Mouse (Mus musculus): ENCODE data around the gene Pla2g5.
"Not testable (repeated sequence)": the region's sequence is repeated elsewhere in the genome, so short reads cannot be mapped to it uniquely, and the experiment has no call there.

Gene Pla2g5

DNA sequence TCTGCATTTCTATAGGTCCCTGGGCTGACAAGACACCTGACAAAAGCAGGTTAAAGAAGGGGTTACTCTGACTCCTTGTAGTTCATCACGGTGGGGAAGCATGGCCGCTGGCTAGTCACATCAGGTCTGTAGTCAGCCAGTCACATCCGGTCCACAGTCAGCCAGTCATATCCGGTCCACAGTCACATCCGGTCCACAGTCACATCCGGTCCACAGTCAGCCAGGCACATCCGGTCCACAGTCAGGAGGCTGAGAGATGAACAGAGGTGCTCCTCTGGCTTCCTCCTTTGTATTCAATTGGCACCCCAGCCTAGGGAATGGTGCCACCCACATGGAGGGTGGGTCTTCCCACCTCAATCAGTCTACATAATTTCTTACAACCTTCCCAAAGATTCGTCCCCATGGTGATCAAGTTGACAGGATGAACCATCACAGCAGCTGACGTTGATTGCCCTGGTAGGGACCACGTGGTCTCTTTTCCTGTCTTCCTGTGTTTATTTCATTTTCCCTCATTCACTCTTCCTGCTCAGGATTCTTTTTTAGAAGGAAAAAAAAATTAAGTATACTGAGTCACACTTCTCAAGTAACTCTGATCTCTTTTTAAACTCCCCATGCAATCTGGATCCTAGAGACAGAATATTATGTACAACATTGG is at the start of gene Pla2g5:
TSS of gene Pla2g5 (minus strand) at position 139 of the 655 bp plus-strand sequence.
- no peak for DNase-seq (ENCODE audit: low spot score in 2 of 2)

DNA sequence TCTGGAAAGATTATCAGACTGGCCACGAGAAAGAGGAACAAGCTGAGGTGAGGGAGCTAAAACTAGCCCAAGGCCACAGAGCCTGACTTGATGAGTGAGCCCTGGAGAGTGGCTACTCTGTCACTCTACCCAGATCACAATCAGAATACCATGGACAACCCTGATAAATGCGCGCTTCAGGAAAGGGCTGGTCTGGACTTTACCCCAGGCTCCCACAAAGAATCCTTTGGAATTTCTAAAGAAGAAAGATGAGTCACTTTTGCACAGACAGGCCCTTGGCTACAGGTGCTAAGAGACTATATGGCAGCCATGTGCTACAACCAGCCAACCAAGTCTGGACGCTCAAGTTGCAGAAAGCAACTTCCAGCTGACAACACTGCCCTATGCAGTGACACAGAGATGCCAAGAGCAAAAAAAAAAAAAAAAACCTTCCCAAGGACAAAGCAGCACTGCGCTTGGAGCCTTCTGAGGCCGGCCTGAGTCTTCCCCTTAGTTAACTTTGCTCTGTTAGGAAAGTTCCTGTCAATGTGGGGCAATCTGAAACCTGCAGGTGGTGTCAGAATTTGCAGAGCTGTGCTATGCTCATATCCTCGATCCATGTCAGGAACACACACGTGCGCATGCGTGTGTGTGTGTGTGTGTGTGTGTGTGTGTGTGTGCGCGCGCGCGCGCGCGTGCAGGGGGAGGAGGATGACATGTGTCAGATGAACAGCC is 42.5 kb upstream of the Pla2g5 start:
- DNase-seq (ENCODE audit: low spot score in 2 of 2): no peak

GRCm38 (mm10) chr4:138899361-138899760 is 36.1 kb upstream of the Pla2g5 start:
- no peak for DNase-seq (ENCODE audit: low spot score in 2 of 2)

DNA sequence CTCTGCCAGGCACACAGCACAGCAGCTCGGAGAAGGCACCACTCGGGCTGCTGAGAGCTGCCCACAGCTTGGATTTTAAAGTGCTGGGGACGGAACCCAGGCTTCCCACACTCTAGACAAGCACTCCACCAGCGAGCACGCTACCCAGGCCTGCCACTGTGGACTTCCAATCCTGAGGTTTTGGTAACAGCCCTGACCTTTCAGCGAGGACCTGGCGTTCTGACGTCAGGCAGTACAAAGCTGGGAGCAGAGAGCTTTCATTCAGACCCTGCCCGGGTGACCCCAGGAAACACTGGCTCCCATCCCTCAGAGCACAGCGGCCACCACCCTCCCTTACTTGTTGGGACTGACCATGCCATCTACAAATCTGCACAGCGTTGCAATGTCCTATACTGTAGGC is 30.5 kb upstream of the Pla2g5 start:
- DNase-seq (ENCODE audit: low spot score in 2 of 2): not testable (repeated sequence)

DNA sequence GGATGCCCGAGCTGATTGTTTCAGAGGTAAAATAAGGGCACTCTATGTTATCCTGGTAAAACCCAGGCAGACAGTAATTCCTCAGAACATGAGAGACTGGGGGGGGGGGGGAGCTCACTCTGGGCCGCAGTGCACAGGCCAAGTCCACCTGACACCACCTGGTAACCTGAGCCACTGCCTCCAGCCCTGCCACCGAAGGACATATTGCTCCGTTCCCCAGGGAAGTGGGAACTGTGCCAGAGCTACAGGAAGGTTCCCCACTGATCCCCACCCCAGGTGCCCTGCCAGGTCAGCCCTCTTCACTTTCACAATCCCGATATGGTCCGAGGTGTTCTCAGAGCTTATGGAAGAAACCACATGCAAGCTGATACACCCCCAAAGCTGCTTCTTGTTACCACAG is 29.4 kb upstream of the Pla2g5 start:
- DNase-seq (ENCODE audit: low spot score in 2 of 2): no peak

GRCm38 (mm10) chr4:138889635-138890034 is 26.4 kb upstream of the Pla2g5 start:
- DNase-seq (ENCODE audit: low spot score in 2 of 2): no peak

DNA sequence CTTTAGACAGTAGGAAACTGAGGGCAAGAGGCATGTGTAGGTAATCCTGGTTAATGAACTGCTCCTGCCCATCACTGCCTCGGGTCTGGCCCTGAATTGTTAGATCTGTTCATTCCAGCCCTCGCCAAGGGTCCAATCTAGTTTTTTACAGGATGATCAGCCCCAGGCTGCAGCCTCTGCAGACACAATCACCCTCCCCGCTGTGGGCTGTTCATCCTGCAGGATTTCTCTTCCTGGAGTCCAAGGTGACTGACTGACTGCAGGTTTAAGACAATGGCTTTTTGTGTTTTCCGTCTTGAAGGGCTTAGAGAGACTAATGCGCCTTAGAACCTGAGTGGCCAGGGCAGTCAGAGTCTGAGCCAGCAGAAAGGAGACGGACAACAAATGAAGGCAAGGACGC is 25.9 kb upstream of the Pla2g5 start:
- DNase-seq (ENCODE audit: low spot score in 2 of 2): no peak

DNA sequence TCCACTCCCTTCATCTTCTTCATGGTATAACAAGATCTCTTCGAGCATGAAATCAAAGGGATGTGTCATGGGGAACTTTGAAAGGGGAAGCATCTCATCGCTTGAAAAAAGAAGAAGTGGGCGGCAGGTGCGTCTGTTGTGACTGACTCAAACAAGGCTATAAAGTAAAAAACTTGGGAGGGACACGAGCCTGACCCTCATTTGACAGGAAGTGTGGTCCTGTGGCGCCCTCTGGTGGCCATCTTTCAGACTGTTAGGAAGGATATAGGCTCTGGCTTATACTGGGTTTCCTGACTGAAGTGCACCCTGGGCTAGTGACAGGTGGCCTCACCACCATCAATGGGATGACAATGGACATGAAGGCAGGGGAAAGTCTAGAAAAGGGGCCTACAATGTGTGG is 21.0 kb upstream of the Pla2g5 start:
- peak; percentile 90 to 94 for DNase-seq (ENCODE audit: low spot score in 2 of 2)

DNA sequence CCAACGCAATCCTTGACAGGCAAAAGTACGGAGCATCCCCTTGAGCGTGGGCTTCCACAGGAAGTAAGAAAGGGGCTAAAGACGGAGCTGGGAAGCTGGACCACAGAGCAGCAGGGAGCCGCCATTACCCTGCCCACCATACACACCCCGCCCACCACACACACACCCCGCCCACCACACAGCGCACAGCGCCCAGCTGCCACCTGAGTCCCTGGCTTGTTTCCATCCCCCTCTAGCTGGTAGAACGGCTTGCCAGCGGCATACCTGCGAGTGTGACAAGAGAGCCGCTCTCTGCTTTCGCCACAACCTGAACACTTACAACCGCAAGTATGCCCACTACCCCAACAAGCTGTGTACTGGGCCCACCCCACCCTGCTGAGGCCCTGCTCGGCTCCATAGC is 18.9 kb upstream of the Pla2g5 start:
- DNase-seq (ENCODE audit: low spot score in 2 of 2): no peak

- no peak for DNase-seq (ENCODE audit: low spot score in 2 of 2)
Observed at GRCm38 (mm10) chr4:138880811-138881584, 17.7 kb upstream of the Pla2g5 start.

DNA sequence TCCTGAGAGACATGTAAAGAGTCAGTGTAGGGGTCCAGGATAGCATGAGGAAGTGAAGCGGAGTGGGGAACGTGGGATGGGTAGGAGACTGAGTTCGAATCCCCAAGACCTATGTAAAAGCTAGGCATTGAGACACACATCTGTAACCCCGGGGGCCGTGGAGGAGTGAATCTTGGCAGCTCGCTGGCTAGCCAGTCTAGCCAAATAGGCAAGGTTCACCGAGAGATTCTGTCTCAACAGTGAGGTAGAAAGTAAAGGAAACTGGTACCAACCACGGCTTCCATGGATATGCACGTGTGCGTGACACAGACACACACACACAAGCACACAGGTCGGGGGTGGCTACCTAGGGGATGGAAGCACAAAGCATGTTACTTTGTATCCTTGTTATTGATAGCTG is 16.5 kb upstream of the Pla2g5 start:
- DNase-seq (ENCODE audit: low spot score in 2 of 2): no peak

DNA sequence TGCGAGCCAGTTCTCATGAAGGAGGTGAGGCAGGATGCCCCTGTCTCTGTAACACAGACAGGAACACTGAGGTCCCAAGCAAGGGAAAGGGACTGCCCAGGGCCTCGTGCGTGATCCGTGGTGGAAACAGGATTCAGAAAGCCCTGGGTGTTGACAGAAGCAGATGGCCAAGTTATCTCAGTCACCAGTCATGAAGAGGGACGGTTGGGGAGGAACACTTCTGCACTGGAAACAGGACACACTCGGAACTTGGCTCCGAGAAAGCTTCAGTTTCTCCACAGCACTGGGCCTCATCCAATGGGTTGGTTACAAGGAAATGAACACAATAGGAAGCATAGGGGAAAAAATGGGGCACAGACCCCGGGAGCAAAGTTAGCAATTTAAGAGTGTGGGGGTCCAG is 15.5 kb upstream of the Pla2g5 start:
- no peak for DNase-seq (ENCODE audit: low spot score in 2 of 2)

- DNase-seq (ENCODE audit: low spot score in 2 of 2): no peak
Observed at GRCm38 (mm10) chr4:138877731-138878130, 14.4 kb upstream of the Pla2g5 start, which contains the start of gene Pla2g2e. Gene Pla2g2e, plus strand, starts transcription at chr4:138877942.

DNA sequence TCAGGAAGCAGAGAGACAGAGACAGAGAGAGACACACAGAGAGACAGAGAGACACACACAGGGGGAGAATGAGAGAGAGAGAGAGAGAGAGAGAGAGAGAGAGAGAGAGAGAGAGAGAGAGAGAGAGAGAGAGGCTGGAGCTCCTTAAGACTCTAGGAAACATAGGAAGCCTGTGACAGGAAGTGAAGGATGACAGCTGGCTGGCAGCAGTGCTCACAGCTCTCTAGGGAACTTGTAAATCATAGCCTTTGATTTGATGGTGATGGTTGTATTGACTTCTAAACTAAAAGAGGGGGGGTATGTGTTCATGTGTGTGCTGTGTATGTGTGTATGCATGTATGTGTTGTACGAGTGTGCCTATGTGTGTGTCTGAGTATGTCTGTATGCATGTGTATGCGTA is 12.7 kb upstream of the Pla2g5 start:
- DNase-seq (ENCODE audit: low spot score in 2 of 2): no peak

- DNase-seq (ENCODE audit: low spot score in 2 of 2): not testable (repeated sequence)
Observed at GRCm38 (mm10) chr4:138875275-138875674, 12.0 kb upstream of the Pla2g5 start.

DNA sequence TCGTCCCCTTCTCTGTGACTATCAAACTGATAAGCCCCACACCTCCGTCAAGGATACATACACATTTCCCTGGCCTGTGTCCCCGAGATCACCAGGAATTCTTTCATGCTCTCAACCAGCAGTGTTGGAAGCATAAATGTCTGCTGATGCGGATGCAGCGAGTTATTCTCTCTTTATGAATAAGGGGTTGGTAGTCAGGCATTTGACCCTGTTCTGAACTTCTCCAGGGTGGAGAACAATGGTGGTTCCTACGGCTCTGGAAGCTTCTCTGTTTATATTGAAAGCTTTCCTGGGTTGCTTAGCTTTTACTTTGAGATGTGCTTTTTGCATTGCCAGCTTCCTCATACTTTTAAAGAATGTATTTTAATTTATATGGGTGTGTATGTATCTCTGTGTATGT is 10.6 kb upstream of the Pla2g5 start, which contains the start of gene Gm13030:
TSS of gene Gm13030 (minus strand) at position 101 of the 400 bp plus-strand sequence.
- DNase-seq (ENCODE audit: low spot score in 2 of 2): no peak

- DNase-seq (ENCODE audit: low spot score in 2 of 2): no peak
Observed at GRCm38 (mm10) chr4:138868666-138869065, 5.4 kb upstream of the Pla2g5 start.

- DNase-seq (ENCODE audit: low spot score in 2 of 2): peak; percentile 60 to 73
Observed at GRCm38 (mm10) chr4:138866413-138866812, 3.1 kb upstream of the Pla2g5 start.

DNA sequence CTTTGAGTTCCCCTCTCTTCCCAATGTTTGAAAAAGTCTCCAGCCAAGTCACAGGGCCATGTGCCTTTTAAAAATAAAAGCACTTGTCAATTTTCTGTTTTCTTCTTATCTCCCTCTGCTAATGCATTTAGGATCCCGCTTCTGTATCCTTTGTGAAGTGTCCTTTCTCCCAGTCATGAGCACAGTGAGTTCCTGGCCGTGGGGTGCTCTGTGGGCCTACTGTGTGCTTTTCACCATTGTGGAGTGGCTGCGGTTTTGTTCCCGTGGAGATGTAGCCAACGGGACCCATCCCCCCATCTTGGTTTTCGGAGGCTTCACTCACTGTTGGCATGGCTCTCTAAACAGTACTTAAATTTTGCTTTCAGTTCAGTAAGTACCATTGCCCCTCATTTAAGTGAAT is 2.7 kb upstream of the Pla2g5 start:
- no peak for DNase-seq (ENCODE audit: low spot score in 2 of 2)

DNA sequence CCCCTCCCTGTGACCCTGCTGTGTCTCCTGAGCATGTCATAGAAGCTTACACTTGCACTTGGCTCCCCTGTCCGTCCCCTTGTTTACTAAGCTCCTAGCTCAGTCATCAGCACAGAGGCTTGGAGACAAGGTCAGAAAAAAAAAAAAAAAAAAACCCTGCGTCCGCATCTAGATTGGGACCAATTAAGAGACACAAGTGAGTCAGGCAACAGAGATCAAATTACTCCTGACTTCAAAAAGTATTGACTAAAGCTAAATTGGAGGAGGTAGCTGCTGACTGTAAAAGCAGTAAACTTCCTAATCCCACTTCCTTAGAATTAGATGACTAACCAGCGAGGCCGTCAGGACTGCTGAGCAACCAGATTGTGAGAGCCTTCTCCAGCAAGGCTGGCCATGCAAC is 1.8 kb upstream of the Pla2g5 start:
- no peak for DNase-seq (ENCODE audit: low spot score in 2 of 2)

- DNase-seq (ENCODE audit: low spot score in 2 of 2): peak; percentile 61 to 63
Observed at GRCm38 (mm10) chr4:138859728-138860127, 3.6 kb downstream of the Pla2g5 start.

- no peak for DNase-seq (ENCODE audit: low spot score in 2 of 2)
Observed at GRCm38 (mm10) chr4:138859245-138859644, 4.0 kb downstream of the Pla2g5 start.

GRCm38 (mm10) chr4:138858446-138858845 is 4.8 kb downstream of the Pla2g5 start:
- DNase-seq (ENCODE audit: low spot score in 2 of 2): no peak

Data from frontal cortex, postnatal 25 days (tissue).